Mouse (Mus musculus): ENCODE data around the gene Katnb1. TPM values are rescaled to one million over a fixed set of nuclear protein-coding genes. Genes with fewer than 3 reads are reported as not detected.

The Katnb1 gene
- total RNA-seq, 2 experiments from 2014 or later = 11.3 to 15.3 TPM

DNA sequence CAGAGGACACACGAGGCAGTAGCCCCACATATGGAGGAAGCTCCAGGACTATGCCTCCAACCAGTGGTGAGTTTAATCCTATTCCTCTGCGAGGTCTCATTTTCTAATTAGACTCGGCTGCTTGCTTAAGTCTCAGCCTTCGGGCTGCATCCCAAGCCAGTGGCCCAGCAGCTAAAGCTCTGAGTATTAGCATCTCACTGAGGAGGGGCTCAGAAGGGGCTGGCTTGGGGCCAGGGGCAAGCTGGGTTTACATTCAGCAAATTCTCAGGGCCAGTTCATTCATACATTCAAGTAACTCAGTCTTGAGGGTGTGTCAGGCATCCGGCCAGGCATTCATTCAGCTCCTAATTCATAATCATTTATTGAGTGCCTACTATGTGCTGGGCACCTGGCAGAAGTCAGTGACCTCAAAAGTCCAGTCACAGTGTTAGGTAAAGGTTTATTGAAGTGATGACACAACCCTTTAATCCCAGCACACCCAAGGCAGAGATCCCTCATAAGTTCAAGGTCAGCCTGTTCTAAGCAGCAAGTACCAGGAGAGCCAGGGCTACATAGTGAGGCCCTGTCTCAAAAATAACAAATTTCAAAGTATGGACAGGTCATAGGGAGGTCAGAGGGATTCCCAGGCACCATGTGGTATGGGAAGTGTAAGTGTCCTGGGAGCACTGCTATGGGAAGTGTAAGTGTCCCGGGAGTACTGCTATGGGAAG lies 57.5 kb downstream of the Katnb1 start:
- peak in 1 of 2 experiments; percentile 34 for DNase-seq (ENCODE audit: low spot score in 2 of 2)

DNA sequence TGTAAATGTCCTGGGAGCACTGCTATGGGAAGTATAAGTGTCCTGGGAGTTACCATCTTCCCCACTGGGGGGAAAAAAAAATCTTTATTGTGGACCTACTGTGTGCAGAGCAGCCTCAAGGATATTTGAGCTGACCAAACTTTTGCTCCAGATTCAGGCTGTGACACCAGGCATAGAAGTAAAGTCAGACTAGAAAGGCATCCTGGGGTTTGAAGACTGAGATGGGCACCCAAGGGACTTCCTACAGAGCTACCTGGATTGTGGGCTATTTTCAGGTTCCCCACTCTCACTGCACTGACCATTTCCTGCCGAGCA lies 58.0 kb downstream of the Katnb1 start:
- DNase-seq (ENCODE audit: low spot score in 2 of 2) = peak in 1 of 2 experiments; percentile 20

DNA sequence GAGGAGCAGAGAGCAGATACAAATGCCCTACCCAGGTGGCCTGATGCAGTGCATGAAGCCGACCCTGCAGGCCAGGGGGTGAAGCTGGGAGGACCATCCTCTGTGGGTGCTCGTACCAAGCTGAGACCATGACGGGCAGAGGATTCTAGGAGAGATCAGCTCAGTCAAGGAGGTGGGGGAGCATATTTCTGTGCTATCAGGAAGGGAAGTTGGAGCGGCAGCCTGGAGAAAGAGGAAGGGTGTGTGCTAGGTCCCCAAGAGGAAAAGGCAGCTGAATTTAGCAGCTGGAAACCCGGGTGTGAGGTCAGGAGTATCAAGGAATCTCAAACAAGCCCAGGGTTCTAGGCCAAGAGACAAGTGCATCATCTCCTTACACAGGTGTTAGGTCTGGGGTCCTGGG lies 59.6 kb downstream of the Katnb1 start:
- DNase-seq (ENCODE audit: low spot score in 2 of 2) = peak in 1 of 2 experiments; percentile 25

DNA sequence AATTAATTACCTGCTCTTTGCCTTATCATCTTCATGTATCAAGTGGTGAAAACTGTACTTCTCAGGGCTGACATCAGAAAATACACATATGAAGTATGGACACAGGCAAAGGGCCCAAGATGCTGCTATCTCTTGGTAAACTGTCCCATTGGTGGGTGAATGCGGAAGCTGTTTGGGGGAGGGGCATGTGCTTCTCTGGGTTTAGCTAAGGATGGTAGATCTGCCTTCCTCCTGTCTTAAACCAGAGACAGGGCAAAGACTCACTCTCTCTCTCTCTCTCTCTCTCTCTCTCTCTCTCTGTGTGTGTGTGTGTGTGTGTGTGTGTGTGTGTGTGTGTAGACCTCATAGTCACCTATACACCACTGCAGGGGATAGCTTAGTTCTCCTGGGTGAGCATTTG lies 60.0 kb downstream of the Katnb1 start:
- DNase-seq (ENCODE audit: low spot score in 2 of 2) = peak in 1 of 2 experiments; percentile 21

DNA sequence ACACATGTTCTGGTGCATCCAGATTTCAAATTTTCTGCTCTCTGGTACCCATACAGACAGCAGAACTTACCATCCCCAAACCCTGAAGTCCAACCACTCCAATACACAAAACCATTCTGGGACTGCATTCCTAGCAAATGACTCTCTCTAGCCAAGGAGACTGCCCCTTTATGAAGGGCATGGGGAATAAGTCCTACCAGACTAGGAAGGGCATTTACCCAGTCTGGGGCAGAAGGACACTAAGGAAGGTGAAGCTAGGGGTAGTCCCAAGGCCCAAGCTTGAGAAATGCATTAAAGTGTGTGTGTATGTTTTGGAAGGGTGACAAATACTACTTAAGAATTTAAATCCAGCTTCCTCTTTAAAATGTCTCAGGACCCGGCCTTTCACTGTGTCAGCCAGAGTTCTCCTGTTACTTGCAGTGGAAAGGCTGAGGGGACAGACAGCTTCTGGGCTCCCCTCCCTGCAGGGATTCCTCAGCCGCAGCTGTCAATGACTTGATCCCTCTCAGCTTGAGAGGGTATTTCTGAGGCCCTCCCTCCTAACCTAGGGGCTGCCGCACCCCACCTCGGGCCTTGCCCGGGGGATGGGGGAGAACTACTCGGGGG lies 60.6 kb downstream of the Katnb1 start:
- DNase-seq (ENCODE audit: low spot score in 2 of 2) = peak in 1 of 2 experiments; percentile 25

DNA sequence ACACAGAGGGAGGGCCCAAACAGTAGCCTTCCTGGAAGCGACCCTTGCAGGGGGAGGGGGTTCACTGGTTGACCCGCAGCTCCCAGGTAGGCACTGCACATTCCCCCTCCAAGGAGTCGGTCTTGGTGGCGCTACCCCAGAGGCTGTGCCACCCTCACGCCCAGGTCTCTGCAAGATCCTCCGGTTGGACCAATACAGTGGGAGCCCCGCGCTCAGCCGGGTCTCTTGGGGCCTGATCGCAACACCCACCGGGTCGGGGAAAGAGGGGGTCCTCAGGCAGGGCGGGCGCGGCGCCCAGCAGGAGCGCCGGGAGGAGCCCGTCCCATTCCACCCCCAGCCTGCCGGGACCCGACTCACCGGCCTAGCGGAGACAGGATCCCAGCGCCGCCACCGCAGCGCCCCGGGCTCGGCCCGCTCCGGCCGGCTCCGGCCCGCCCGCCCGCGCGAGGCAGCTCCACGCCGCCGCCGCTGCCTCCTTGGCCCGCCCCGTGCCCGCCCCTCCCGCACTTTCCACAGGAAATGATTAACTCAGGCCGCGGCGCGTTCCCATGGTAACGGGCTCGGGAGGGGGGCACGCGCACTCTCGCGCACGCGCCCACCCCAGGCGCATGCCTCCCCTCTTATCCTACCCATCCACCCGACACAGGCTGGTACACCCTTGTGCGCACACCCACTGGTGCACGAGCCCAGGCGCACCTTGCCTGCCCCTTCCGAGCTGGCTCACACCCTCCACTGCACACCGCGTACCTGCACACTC lies 61.3 kb downstream of the Katnb1 start:
- DNase-seq (ENCODE audit: low spot score in 2 of 2) = peak; percentile 76 to 86

DNA sequence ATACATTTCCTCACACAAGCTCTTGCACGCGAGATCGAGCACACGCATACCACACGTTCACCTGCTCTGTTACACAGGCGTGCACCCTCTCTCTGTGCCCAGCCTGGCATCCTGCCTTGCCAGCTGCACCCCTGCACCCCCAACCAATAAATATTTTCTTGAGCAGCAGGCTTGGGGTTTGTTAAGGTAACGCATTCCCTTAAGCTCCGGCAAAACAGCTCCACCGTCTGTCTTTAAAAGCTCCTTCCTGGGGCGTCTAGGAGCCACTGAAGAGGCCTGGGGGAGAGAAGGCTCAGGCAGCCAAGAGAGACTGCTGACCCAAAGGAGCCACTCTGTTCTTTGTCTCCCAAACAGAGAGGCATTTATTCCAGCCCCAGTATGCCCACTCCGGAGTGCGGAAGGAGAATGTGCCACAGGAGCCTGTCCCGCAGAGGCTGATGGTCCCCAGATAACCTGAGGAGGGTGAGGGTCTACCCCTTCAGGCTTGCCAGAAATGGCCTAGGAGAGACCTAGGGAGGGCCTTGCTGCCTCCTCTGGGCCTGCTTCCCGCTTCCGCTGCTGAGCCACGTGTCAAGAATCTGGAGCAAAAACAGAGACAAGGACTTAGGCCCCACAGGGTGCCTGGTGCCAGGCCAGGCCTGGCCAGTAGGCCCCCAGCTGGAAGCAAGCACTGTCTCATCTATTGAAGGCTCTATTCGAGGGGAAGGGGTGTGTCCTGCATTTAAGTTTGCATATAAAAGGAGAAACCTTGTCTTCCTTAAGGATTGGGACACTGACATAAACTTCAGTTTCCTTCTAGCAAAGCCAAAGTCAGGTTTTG lies 62.2 kb downstream of the Katnb1 start:
- DNase-seq (ENCODE audit: low spot score in 2 of 2) = peak in 1 of 2 experiments; percentile 27

DNA sequence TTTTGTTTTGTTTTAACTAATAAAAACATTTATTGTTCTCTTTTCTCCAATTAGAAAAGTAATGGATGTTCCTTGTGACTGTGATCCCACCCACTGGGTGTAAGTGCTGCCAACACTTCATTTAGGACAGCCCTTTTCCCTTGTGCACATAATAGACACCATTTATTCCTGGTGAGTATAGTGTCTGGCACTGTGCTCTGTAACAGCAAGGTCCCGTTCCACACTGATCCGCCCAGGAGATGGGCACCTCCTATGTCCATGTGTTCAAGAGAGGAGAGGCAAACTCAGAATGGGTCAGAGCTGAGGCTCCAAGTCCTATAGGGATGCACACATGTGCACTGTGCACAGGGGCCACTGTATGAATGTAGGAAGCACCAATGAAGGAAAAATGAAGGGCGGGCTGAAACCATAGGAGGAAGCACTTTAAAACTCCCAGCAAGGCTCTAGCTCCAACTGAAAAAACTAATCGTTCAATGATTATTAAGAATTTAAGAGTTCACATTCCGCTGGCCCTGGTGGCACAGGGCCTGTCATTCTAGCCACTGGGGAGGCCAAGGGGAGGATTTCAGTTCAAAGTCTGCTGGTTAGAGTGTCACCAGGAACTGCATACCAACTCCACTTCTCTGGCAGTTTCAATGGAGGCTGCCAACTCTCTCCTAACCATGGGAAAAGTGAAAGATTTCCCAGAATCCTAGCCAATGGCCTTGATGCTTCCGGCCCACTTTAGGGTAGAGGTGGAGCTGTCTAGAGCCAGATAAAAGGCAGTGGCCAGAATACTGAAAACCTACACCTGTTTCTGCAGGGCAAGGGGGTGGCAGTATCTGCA lies 63.0 kb downstream of the Katnb1 start:
- DNase-seq (ENCODE audit: low spot score in 2 of 2) = peak in 1 of 2 experiments; percentile 20

DNA sequence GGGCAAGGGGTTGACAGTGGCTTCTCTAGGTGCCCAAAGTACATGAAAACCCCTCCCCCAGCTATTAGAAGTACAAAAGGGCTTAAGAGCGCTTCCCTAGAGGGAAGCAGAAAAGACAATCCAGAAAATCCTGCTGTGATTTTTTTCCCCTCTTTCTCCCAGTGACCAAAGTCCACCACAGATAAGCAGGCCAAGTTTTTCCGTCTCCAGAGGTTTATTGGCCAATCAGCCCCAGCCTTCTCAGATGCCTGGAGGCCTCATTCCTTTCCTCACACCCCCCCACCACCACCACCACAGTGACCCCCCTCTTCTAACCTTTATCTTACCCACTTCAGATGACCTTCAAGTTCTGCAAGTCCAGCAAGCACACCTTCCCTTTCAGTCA lies 63.6 kb downstream of the Katnb1 start:
- DNase-seq (ENCODE audit: low spot score in 2 of 2) = no peak

DNA sequence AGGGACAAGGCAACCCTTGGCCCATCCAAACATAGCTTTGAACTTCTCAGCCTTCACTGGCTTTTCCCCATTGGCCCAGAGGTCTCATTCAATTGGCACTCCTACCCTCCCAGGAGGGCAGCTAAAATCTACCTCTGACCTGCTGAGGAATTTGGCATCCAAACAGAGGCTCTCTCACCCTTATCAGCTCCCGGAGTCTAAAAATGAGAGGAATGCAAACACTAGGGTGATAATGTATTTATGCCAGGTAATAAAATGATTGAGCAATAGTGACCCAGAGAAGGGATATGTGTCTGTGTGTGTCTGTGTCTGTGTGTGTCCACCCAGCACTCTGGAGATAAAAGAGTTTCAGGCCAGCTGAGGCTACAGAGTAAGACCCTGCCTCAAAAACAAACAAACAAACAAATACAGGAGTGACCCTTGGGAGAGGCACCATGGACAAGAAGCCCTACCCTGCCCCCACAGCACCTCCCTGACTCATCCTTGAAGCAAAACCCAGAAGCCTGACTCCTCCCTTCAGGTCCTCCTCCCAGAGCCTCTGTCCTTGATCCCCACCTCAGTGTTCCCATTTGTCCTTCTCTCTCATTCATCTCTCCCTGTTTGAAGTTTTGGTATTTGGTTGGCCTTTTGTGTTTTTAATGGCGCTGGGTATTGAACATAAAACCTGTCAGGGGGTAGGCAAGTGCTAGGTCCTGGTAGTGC lies 65.2 kb downstream of the Katnb1 start:
- DNase-seq (ENCODE audit: low spot score in 2 of 2) = peak in 1 of 2 experiments; percentile 30

DNA sequence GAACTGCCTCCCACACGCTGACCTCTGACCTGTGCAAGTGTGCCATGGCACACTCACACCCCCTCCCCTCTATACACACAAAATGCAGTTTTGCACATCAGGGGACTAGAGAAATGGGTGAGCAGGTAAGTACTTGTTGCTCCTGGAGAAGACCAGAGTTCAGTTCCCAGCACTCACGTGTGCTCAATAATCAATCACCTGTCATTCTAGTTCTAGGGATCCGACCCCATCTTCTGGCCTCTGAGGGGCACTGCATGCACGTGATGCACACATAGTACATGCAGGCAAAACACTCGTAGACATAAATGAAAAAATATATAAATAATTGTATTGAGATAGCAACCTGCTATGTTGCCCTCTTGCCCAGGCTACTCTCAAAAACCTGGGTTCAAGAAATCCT lies 65.9 kb downstream of the Katnb1 start:
- no peak for DNase-seq (ENCODE audit: low spot score in 2 of 2)

DNA sequence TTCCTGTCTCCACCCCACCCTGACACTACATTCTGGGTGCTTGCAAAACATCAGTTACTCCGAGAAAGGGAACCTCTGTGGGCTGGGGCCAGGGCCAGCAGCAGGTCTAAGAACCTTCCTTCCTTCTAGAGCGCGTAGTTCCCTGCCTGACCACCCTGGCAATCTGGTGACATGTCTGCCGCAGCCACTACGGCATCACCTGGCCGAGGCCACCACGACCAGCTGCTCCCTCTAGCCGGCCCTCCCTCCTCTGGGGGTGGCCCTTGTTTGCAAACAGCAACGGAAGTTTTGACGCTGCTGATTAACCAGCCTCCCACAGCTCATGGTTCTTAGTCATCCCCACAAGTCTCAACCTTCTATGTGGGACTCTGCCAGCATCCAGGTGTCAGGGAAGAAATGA lies 68.4 kb downstream of the Katnb1 start:
- no peak for DNase-seq (ENCODE audit: low spot score in 2 of 2)

DNA sequence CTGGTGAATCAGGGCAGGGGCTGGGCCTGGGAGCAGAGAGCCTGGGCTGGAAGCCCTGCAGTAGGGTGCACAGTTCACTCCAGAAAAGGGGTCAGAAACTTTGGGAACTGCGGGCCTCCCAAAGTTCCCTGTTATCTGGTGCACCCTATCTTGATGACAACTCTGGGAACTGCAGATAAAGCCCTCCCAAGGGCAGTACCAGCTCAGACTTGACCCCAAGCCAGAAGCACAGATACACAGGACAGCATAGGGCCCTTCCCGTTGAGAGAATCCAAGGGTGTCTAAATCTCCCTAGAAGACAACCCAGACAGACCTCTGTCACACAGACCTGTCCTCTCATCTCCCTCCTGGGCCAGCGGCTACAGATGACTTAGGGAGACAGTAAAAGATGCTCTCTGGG lies 69.6 kb downstream of the Katnb1 start:
- DNase-seq (ENCODE audit: low spot score in 2 of 2) = peak in 1 of 2 experiments; percentile 21

Other genes with a start within 250 kb of the Katnb1 start
- 100 to 1,000 TPM; 178 to 203 TPM for gene Coq9, start 242.9 kb upstream of the Katnb1 start, total RNA-seq (2021)
- 100 to 1,000 TPM in 1 of 2 experiments, 10 to 100 TPM in 1; 85.5 to 102 TPM for gene Ciapin1, start 242.8 kb upstream of the Katnb1 start, total RNA-seq (2021)
- 10 to 100 TPM; 61.9 to 65.1 TPM for gene Polr2c, start 223.7 kb upstream of the Katnb1 start, total RNA-seq (2021)
- 1 to 10 TPM; 7.7 to 9.8 TPM for gene Dok4, start 204.9 kb upstream of the Katnb1 start, total RNA-seq (2021)
- 1 to 10 TPM; 5.2 to 5.5 TPM for gene Ccdc102a, start 163.1 kb upstream of the Katnb1 start, total RNA-seq (2021)
- 1 to 10 TPM; 1.4 to 1.6 TPM for gene Adgrg5, start 157.5 kb upstream of the Katnb1 start, total RNA-seq (2021)
- gene Adgrg1, start 106.4 kb upstream of the Katnb1 start, total RNA-seq (2021) = 10 to 100 TPM; 24.1 to 43.3 TPM
- gene Adgrg3, start 63.5 kb upstream of the Katnb1 start, total RNA-seq (2021) = 1 to 10 TPM; 2.1 to 2.2 TPM
- gene Drc7, start 26.1 kb upstream of the Katnb1 start, total RNA-seq (2021) = not detected
- gene Kifc3, start 121.6 kb downstream of the Katnb1 start, total RNA-seq (2021) = 100 to 1,000 TPM; 133 to 161 TPM
- under 1 TPM; 0.20 to 0.22 TPM for gene Cngb1, start 225.4 kb downstream of the Katnb1 start, total RNA-seq (2021)
- 1 to 10 TPM in 1 of 2 experiments, under 1 TPM in 1; 0.64 to 1.3 TPM for gene Tepp, start 229.4 kb downstream of the Katnb1 start, total RNA-seq (2021)

Data from adrenal gland, adult 18-20 months (tissue).